Mouse (Mus musculus) liver, adult 2 months (tissue): ENCODE data around the gene Klf9.

Experiments used
- CTCF ChIP-seq: fragments of 200-500 bp; IDR thresholded peaks from 2 replicates; pipeline ENCODE4 v1.5.1; 2011; ENCODE audit warnings: low read depth, low read length, control low read depth
- POLR2A ChIP-seq: fragments of 200-500 bp; IDR thresholded peaks from 2 replicates; pipeline ENCODE4 v1.6.1; 2011; ENCODE audit warnings: low read length, control low read depth; ENCODE audit not compliant: insufficient read depth; ENCODE audit errors: extremely low read depth

- no peak for TF ChIP-seq CTCF
- no peak for TF ChIP-seq POLR2A
Observed at GRCm38 (mm10) chr19:23193076-23193475, 52.0 kb downstream of the Klf9 start.
